Mouse (Mus musculus) liver, embryonic 13.5 days (tissue): ENCODE data around the gene Cxcl17. TPM values are rescaled to one million over a fixed set of nuclear protein-coding genes. Genes with fewer than 3 reads are reported as not detected.

ENCODE experiments used
- ATAC-seq: fragments of 200-750 bp; cut with Nextera tagmentation; 2 replicates; pipeline ENCODE4 v1.8.0; 2017; ENCODE audit warnings: low read depth, mild to moderate bottlenecking, moderate number of reproducible peaks, moderate library complexity
- DNase-seq: peaks from one replicate; pipeline ENCODE4 v3.0.0; 2022
- H3K27ac ChIP-seq: fragments of 300-500 bp; sonication (generic); 2 replicates; pipeline ENCODE4 v1.5.1; 2015; ENCODE audit warnings: moderate library complexity, mild to moderate bottlenecking, inconsistent platforms
- H3K27me3 ChIP-seq: fragments of 300-500 bp; sonication (generic); 2 replicates; pipeline ENCODE4 v1.6.1; 2015; ENCODE audit warnings: mild to moderate bottlenecking, inconsistent platforms
- H3K36me3 ChIP-seq: fragments of 300-500 bp; sonication (generic); 2 replicates; pipeline ENCODE4 v1.6.1; 2015; ENCODE audit warnings: mild to moderate bottlenecking, inconsistent platforms
- H3K4me1 ChIP-seq: fragments of 300-500 bp; sonication (generic); replicated peaks from 2 replicates; pipeline ENCODE4 v1.6.1; 2015; ENCODE audit warnings: inconsistent platforms
- H3K4me2 ChIP-seq: fragments of 300-500 bp; sonication (generic); 2 replicates; pipeline ENCODE4 v1.6.1; 2015; ENCODE audit warnings: inconsistent platforms, mild to moderate bottlenecking, moderate library complexity
- H3K4me3 ChIP-seq: fragments of 300-500 bp; sonication (generic); replicated peaks from 2 replicates; pipeline ENCODE4 v1.5.1; 2015; ENCODE audit warnings: mild to moderate bottlenecking, inconsistent platforms
- H3K9ac ChIP-seq: fragments of 300-500 bp; sonication (generic); 2 replicates; pipeline ENCODE4 v1.6.1; 2015; ENCODE audit warnings: mild to moderate bottlenecking, inconsistent platforms
- H3K9me3 ChIP-seq: fragments of 300-500 bp; sonication (generic); replicated peaks from 2 replicates; pipeline ENCODE4 v1.6.1; 2016; ENCODE audit warnings: inconsistent platforms
- WGBS: fragments of 180-500 bp; shearing (Covaris S2); methylation state at CpG from one replicate; pipeline ENCODE4 v1.1.7; 2015; ENCODE audit not compliant: insufficient replicate concordance; 5-methylcytosine and 5-hydroxymethylcytosine counted together
- polyA plus RNA-seq: library from polyadenylated mRNA; unstranded; fragments of >200 nt; fragmentation: Nextera tagmentation; extraction: Ambion mirVana; gene quantifications from 2 replicates; pipeline ENCODE4 v1.2.1, GENCODE M21; 2015

The Cxcl17 gene
- polyA plus RNA-seq, 1 experiment from 2014 or later, result not detected

GRCm38 (mm10) chr7:25380392-25381283 lies 32.0 kb downstream of the Cxcl17 start:
- H3K4me3 ChIP-seq, result peak overlapping the region; percentile 56; the same call in 1 of the 2 replicates
- H3K9me3 ChIP-seq, result no peaks in the 10 kb centered on the region
- ATAC-seq, result peak; percentile 68
- peak overlapping the region; percentile 81 for H3K4me2 ChIP-seq
- peaks cover 16% of the 10 kb centered on the region; the same call in 1 of the 2 replicates for H3K36me3 ChIP-seq
- DNase-seq, result peak; percentile 47
- WGBS, result 39% methylated on average over 18 of the region's 18 CpGs
- H3K9ac ChIP-seq, result peak overlapping the region; percentile 64; the same call in 1 of the 2 replicates
- peaks cover 44% of the 10 kb centered on the region for H3K4me1 ChIP-seq
- no peak overlapping the region for H3K27ac ChIP-seq
- H3K27me3 ChIP-seq, result 0 out of 2 replicates have a peak, but pooled peaks cover 3% of the 10 kb centered on the region

- Histone ChIP-seq H3K4me1 (peaks cover 36% of the 10 kb centered on the region), H3K4me3 (peak overlapping the region; percentile 56), H3K4me2 (peak overlapping the region; percentile 81), H3K36me3 (peaks cover 13% of the 10 kb centered on the region; the same call in 1 of the 2 replicates), H3K9me3 (no peaks in the 10 kb centered on the region), H3K27me3 (0 out of 2 replicates have a peak, but pooled peaks cover 3% of the 10 kb centered on the region), H3K27ac (no peak overlapping the region), H3K9ac (peak overlapping the region; percentile 64)
- ATAC-seq, result peak; percentile 46
- DNase-seq, result no peak
- WGBS, result 3% methylated on average over 42 of the region's 42 CpGs
Observed at GRCm38 (mm10) chr7:25379551-25380351, 32.9 kb downstream of the Cxcl17 start.

- Histone ChIP-seq H3K9ac (no peak overlapping the region), H3K4me2 (no peak overlapping the region), H3K27me3 (0 out of 2 replicates have a peak, but pooled peaks cover 3% of the 10 kb centered on the region), H3K9me3 (no peaks in the 10 kb centered on the region), H3K27ac (no peak overlapping the region), H3K4me1 (peaks cover 32% of the 10 kb centered on the region), H3K36me3 (0 out of 2 replicates have a peak, but pooled peaks cover 6% of the 10 kb centered on the region), H3K4me3 (no peak overlapping the region)
- WGBS, result 68% methylated on average over 13 of the region's 13 CpGs
- DNase-seq, result no peak
- ATAC-seq, result no peak
Observed at GRCm38 (mm10) chr7:25378181-25379100, 34.2 kb downstream of the Cxcl17 start.

- 0 out of 2 replicates have a peak, but pooled peaks cover 3% of the 10 kb centered on the region for H3K27me3 ChIP-seq
- peak overlapping the region; percentile 52; the same call in 1 of the 2 replicates for H3K4me2 ChIP-seq
- no peak overlapping the region for H3K9ac ChIP-seq
- ATAC-seq (no peak), DNase-seq (no peak)
- no peaks in the 10 kb centered on the region for H3K36me3 ChIP-seq
- peaks cover 32% of the 10 kb centered on the region for H3K4me1 ChIP-seq
- H3K4me3 ChIP-seq, result no peak overlapping the region
- no peak overlapping the region for H3K27ac ChIP-seq
- no peaks in the 10 kb centered on the region for H3K9me3 ChIP-seq
- WGBS, result 51% methylated on average over 8 of the region's 8 CpGs
Observed at GRCm38 (mm10) chr7:25377100-25377700, 35.5 kb downstream of the Cxcl17 start.

GRCm38 (mm10) chr7:25376556-25376955 lies 36.1 kb downstream of the Cxcl17 start:
- H3K4me3 ChIP-seq, result peak overlapping the region; percentile 37
- H3K4me1 ChIP-seq, result peaks cover 32% of the 10 kb centered on the region
- H3K27ac ChIP-seq, result no peak overlapping the region
- 7% methylated on average over 17 of the region's 17 CpGs for WGBS
- no peaks in the 10 kb centered on the region for H3K36me3 ChIP-seq
- ATAC-seq (peak; percentile 50; the same call in 1 of the 2 replicates), DNase-seq (peak; percentile 64)
- no peaks in the 10 kb centered on the region for H3K9me3 ChIP-seq
- 0 out of 2 replicates have a peak, but pooled peaks cover 3% of the 10 kb centered on the region for H3K27me3 ChIP-seq
- H3K4me2 ChIP-seq, result peak overlapping the region; percentile 52
- H3K9ac ChIP-seq, result 0 out of 2 replicates have a peak overlapping the region, but pooled peaks have one; percentile 39

- Histone ChIP-seq H3K27me3 (peaks cover 33% of the 10 kb centered on the region), H3K36me3 (no peaks in the 10 kb centered on the region), H3K4me3 (no peak overlapping the region), H3K4me1 (peaks cover 7% of the 10 kb centered on the region; the same call in 1 of the 2 replicates), H3K9ac (no peak overlapping the region), H3K9me3 (no peaks in the 10 kb centered on the region), H3K4me2 (no peak overlapping the region), H3K27ac (no peak overlapping the region)
- ATAC-seq (no peak), DNase-seq (no peak)
- WGBS, result 65% methylated on average over 5 of the region's 5 CpGs
Observed at GRCm38 (mm10) chr7:25372441-25372840, 40.2 kb downstream of the Cxcl17 start.

GRCm38 (mm10) chr7:25369058-25369749 lies 43.5 kb downstream of the Cxcl17 start, which contains the start of gene Cnfn:
TSS of gene Cnfn (minus strand) at chr7:25369724.
- H3K4me3 ChIP-seq, result no peak within 1 kb of the TSS
- no peaks in the 10 kb centered on the region for H3K4me1 ChIP-seq
- no peaks in the 10 kb centered on the region for H3K36me3 ChIP-seq
- H3K27me3 ChIP-seq, result peaks cover 55% of the 10 kb centered on the region
- DNase-seq, result no peak
- H3K27ac ChIP-seq, result no peak within 1 kb of the TSS
- 46% methylated on average over 12 of the region's 12 CpGs for WGBS
- H3K9ac ChIP-seq, result no peak within 1 kb of the TSS
- no peak within 1 kb of the TSS for H3K4me2 ChIP-seq
- H3K9me3 ChIP-seq, result no peaks in the 10 kb centered on the region
- ATAC-seq, result no peak

- DNase-seq (no peak), ATAC-seq (no peak)
- WGBS, result 21% methylated on average over 12 of the region's 12 CpGs
- H3K9me3 ChIP-seq, result no peaks in the 10 kb centered on the region
- no peak overlapping the region for H3K27ac ChIP-seq
- peaks cover 55% of the 10 kb centered on the region for H3K27me3 ChIP-seq
- no peak overlapping the region for H3K9ac ChIP-seq
- no peaks in the 10 kb centered on the region for H3K4me1 ChIP-seq
- H3K4me2 ChIP-seq, result no peak overlapping the region
- no peak overlapping the region for H3K4me3 ChIP-seq
- no peaks in the 10 kb centered on the region for H3K36me3 ChIP-seq
Observed at GRCm38 (mm10) chr7:25368333-25368732, 44.4 kb downstream of the Cxcl17 start.

- 2% methylated on average over 33 of the region's 33 CpGs for WGBS
- DNase-seq (no peak), ATAC-seq (no peak)
- no peak overlapping the region for H3K27ac ChIP-seq
- H3K4me1 ChIP-seq, result no peaks in the 10 kb centered on the region
- H3K9ac ChIP-seq, result no peak overlapping the region
- no peaks in the 10 kb centered on the region for H3K36me3 ChIP-seq
- H3K4me3 ChIP-seq, result no peak overlapping the region
- peaks cover 55% of the 10 kb centered on the region for H3K27me3 ChIP-seq
- H3K9me3 ChIP-seq, result no peaks in the 10 kb centered on the region
- no peak overlapping the region for H3K4me2 ChIP-seq
Observed at GRCm38 (mm10) chr7:25367632-25368293, 44.9 kb downstream of the Cxcl17 start.
